Mouse (Mus musculus) ES-Bruce4 (cell line): ENCODE data around the gene Ubfd1.

Experiments used
- CTCF ChIP-seq: IDR thresholded peaks from one replicate; pipeline ENCODE4 v1.8.1; 2011; ENCODE audit warnings: low read depth, low read length
- EP300 ChIP-seq: IDR thresholded peaks from 2 replicates; pipeline ENCODE4 v1.6.1; 2011; ENCODE audit warnings: low read depth, low read length; ENCODE audit not compliant: insufficient read depth
- POLR2A ChIP-seq: IDR thresholded peaks from one replicate; pipeline ENCODE4 v1.8.1; 2011; ENCODE audit warnings: low read length; ENCODE audit not compliant: insufficient read depth

- TF ChIP-seq POLR2A (no peak), CTCF (no peak), EP300 (no peak)
Observed at GRCm38 (mm10) chr7:122074374-122074773, 7.4 kb downstream of the Ubfd1 start.
